1 mouse cellular context compared by ENCODE assay signal in the genomic region with DNA sequence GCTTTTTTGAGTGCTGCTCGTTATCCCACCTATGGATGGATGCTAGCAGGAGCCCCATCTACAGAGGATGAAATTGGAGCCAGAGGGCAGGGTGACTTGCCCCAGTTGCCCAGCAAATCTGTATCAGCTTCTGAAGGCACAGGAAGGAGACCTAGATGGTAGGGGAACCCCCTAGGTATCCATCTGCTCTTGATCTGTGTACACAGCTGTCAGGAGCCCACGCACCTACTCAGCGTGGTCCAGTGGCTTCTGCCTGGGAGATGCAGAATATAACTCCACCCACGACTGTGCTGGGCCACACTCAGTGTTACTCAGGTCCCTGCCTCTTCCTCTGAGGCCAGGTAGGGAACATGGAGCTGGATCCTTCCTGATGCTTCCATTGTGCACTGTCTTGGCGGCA.
TF ChIP-seq lines count a peak whose summit lies in the region.

No protein-coding gene starts in this region.

TF ChIP-seq in CH12.LX, 34 proteins besides CTCF, POLR2A, EP300 and RAD21:
- TF ChIP-seq BHLHE40 (IDR thresholded peaks at IDR 0.05; ENCODE audit: low read depth, low read length) (no peak), CHD2 (IDR thresholded peaks at IDR 0.05; ENCODE audit: low read length) (no peak), MAZ (IDR thresholded peaks at IDR 0.05; ENCODE audit: low read depth, low read length) (no peak), USF2 (conservative IDR thresholded peaks at IDR 0.05; ENCODE audit: low read depth, low read length) (no peak), RCOR1 (conservative IDR thresholded peaks at IDR 0.05; ENCODE audit: low read depth, low read length) (no peak), MYC (IDR thresholded peaks at IDR 0.05; ENCODE audit: low read depth, low read length) (no peak), HCFC1 (IDR thresholded peaks at IDR 0.05; ENCODE audit: low read depth, low read length) (no peak), CHD1 (IDR thresholded peaks at IDR 0.05; ENCODE audit: low read depth, low read length) (no peak), MAX (IDR thresholded peaks at IDR 0.05; ENCODE audit: low read length) (no peak), SIN3A (IDR thresholded peaks at IDR 0.05; ENCODE audit: low read length) (no peak), JUND (conservative IDR thresholded peaks at IDR 0.05; ENCODE audit: low read depth, low read length) (no peak), PAX5 (IDR thresholded peaks at IDR 0.05; ENCODE audit: low read length) (no peak), IRF4 (IDR thresholded peaks at IDR 0.05; ENCODE audit: low read depth, low read length) (no peak), ZMIZ1 (IDR thresholded peaks at IDR 0.05; ENCODE audit: low read depth, low read length) (no peak), MAFK (IDR thresholded peaks at IDR 0.05; ENCODE audit: insufficient replicate concordance, low read length) (no peak)
